Mouse (Mus musculus): Measurements from ENCODE around the gene Tprn. TPM values are rescaled to one million over a fixed set of nuclear protein-coding genes. Genes with fewer than 3 reads are reported as not detected.

The Tprn gene
- total RNA-seq, 1 experiment, result 21.6 TPM

DNA sequence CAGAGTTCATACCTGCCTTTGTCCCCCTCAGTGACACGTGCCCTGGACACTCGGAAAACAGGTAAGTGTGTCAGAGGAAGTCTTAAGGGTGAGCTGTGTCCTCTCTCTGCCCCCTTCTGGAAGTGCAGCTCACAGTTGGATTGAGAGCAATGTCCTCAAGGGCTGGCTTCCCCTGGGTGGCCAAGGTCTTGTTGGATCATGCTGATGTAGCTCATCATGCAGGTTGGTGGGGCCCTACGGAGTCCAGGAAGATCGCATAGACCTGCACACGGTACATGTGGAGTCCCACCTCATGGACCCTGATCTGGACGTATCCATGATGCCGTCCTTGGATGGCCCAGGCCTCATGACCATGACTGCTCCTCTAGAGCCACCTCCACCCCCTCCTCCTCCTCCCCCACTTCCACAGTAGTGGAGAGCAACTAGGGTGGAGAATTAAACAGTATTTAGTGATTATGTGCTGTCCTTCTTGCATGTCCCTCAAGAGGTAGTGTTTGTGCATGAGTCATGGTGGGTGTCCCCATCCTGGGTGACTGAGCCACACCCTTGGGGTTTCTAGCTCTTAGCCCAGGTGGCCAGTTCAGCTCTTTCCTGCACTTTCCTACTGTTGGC, 26.4 kb downstream of the Tprn start:
- TF ChIP-seq HCFC1 (IDR thresholded peaks at IDR 0.05; ENCODE audit: borderline replicate concordance, insufficient read depth, low read length) (no peak), CHD2 (IDR thresholded peaks at IDR 0.05; ENCODE audit: low read depth, low read length) (no peak), MAFK (IDR thresholded peaks at IDR 0.05; ENCODE audit: insufficient read depth, low read depth, low read length) (no peak), ZC3H11A (IDR thresholded peaks at IDR 0.05; ENCODE audit: borderline replicate concordance, low read depth, low read length) (no peak), ZNF384 (IDR thresholded peaks at IDR 0.05; ENCODE audit: low read depth, low read length) (no peak)
- no peak overlapping the region for H3K4me3 ChIP-seq (ENCODE audit: insufficient read depth in 1 of 2, low read depth in 1 of 2, low read length in 2 of 2, poor library complexity in 1 of 2, severe bottlenecking in 1 of 2)
- peaks cover 13% of the 10 kb centered on the region; the same call in 1 of the 2 replicates for H3K36me3 ChIP-seq (ENCODE audit: control insufficient read depth, insufficient read depth, low read length, poor library complexity, severe bottlenecking)
- in situ Hi-C loops (cut with MboI; ENCODE audit: low sequenced_read_pairs in 2 of 2, unreplicated experiment in 2 of 2), result no loop called here
- H3K4me1 ChIP-seq (ENCODE audit: control insufficient read depth in 2 of 2, insufficient read depth in 2 of 2, low read length in 2 of 2, poor library complexity in 1 of 2), result peaks cover 0 to 13% of the 10 kb centered on the region in 2 experiments; a peak in 1 of 4 replicates
- no peak overlapping the region for H3K27ac ChIP-seq (ENCODE audit: insufficient read depth, low read depth, low read length, poor library complexity, severe bottlenecking)
- no peak for DNase-seq (ENCODE audit: low read depth, low spot score)
- no peaks in the 10 kb centered on the region for H3K9me3 ChIP-seq (ENCODE audit: control insufficient read depth, insufficient read depth, low read depth, low read length)
- H3K9ac ChIP-seq (ENCODE audit: insufficient read depth, low read depth, low read length, poor library complexity, severe bottlenecking), result no peak overlapping the region

GRCm38 (mm10) chr2:25289651-25290050, 27.2 kb downstream of the Tprn start, which contains the start of gene Lrrc26:
Gene Lrrc26, plus strand, starts transcription at chr2:25289915.
- DNase-seq (ENCODE audit: low read depth, low spot score), result no peak
- H3K9ac ChIP-seq (ENCODE audit: insufficient read depth, low read depth, low read length, poor library complexity, severe bottlenecking), result peak within 1 kb of the TSS; percentile 18; the same call in 1 of the 2 replicates

GRCm38 (mm10) chr2:25290101-25290815, 27.8 kb downstream of the Tprn start:
- Histone ChIP-seq H3K4me3 (ENCODE audit: insufficient read depth in 1 of 2, low read depth in 1 of 2, low read length in 2 of 2, poor library complexity in 1 of 2, severe bottlenecking in 1 of 2) (peak overlapping the region; percentile 54 to 66), H3K27ac (ENCODE audit: insufficient read depth, low read depth, low read length, poor library complexity, severe bottlenecking) (no peak overlapping the region), H3K9me3 (ENCODE audit: control insufficient read depth, insufficient read depth, low read depth, low read length) (no peaks in the 10 kb centered on the region), H3K36me3 (ENCODE audit: control insufficient read depth, insufficient read depth, low read length, poor library complexity, severe bottlenecking) (peaks cover 2% of the 10 kb centered on the region; the same call in 1 of the 2 replicates), H3K4me1 (ENCODE audit: control insufficient read depth in 2 of 2, insufficient read depth in 2 of 2, low read length in 2 of 2, poor library complexity in 1 of 2) (peaks cover 0 to 13% of the 10 kb centered on the region in 2 experiments; a peak in 1 of 4 replicates), H3K9ac (ENCODE audit: insufficient read depth, low read depth, low read length, poor library complexity, severe bottlenecking) (peak overlapping the region; percentile 18; the same call in 1 of the 2 replicates)
- TF ChIP-seq ZC3H11A (IDR thresholded peaks at IDR 0.05; ENCODE audit: borderline replicate concordance, low read depth, low read length), result no peak
- TF ChIP-seq ZNF384 (IDR thresholded peaks at IDR 0.05; ENCODE audit: low read depth, low read length), result no peak
- no peak for TF ChIP-seq MAFK (IDR thresholded peaks at IDR 0.05; ENCODE audit: insufficient read depth, low read depth, low read length)
- TF ChIP-seq CHD2 (IDR thresholded peaks at IDR 0.05; ENCODE audit: low read depth, low read length), result no peak
- no peak for TF ChIP-seq HCFC1 (IDR thresholded peaks at IDR 0.05; ENCODE audit: borderline replicate concordance, insufficient read depth, low read length)
- in situ Hi-C loops (cut with MboI; ENCODE audit: low sequenced_read_pairs in 2 of 2, unreplicated experiment in 2 of 2), result no loop called here
- no peak for DNase-seq (ENCODE audit: low read depth, low spot score)

More at GRCm38 (mm10) chr2:25289651-25290050, 27.2 kb downstream of the Tprn start, which contains the start of gene Lrrc26:
- H3K4me3 ChIP-seq (ENCODE audit: insufficient read depth in 1 of 2, low read depth in 1 of 2, low read length in 2 of 2, poor library complexity in 1 of 2, severe bottlenecking in 1 of 2), result peak within 1 kb of the TSS; percentile 54 to 66
- TF ChIP-seq ZC3H11A (IDR thresholded peaks at IDR 0.05; ENCODE audit: borderline replicate concordance, low read depth, low read length) (no peak), CHD2 (IDR thresholded peaks at IDR 0.05; ENCODE audit: low read depth, low read length) (no peak), ZNF384 (IDR thresholded peaks at IDR 0.05; ENCODE audit: low read depth, low read length) (no peak), HCFC1 (IDR thresholded peaks at IDR 0.05; ENCODE audit: borderline replicate concordance, insufficient read depth, low read length) (no peak), MAFK (IDR thresholded peaks at IDR 0.05; ENCODE audit: insufficient read depth, low read depth, low read length) (no peak)
- H3K36me3 ChIP-seq (ENCODE audit: control insufficient read depth, insufficient read depth, low read length, poor library complexity, severe bottlenecking), result peaks cover 8% of the 10 kb centered on the region; the same call in 1 of the 2 replicates
- no peaks in the 10 kb centered on the region for H3K9me3 ChIP-seq (ENCODE audit: control insufficient read depth, insufficient read depth, low read depth, low read length)
- peaks cover 0 to 13% of the 10 kb centered on the region in 2 experiments; a peak in 1 of 4 replicates for H3K4me1 ChIP-seq (ENCODE audit: control insufficient read depth in 2 of 2, insufficient read depth in 2 of 2, low read length in 2 of 2, poor library complexity in 1 of 2)
- in situ Hi-C loops (cut with MboI; ENCODE audit: low sequenced_read_pairs in 2 of 2, unreplicated experiment in 2 of 2), result no loop called here
- H3K27ac ChIP-seq (ENCODE audit: insufficient read depth, low read depth, low read length, poor library complexity, severe bottlenecking), result no peak within 1 kb of the TSS

GRCm38 (mm10) chr2:25290816-25291130, 28.4 kb downstream of the Tprn start:
- TF ChIP-seq MAFK (IDR thresholded peaks at IDR 0.05; ENCODE audit: insufficient read depth, low read depth, low read length), result no peak
- TF ChIP-seq ZNF384 (IDR thresholded peaks at IDR 0.05; ENCODE audit: low read depth, low read length), result no peak
- no peak for TF ChIP-seq CHD2 (IDR thresholded peaks at IDR 0.05; ENCODE audit: low read depth, low read length)
- no peak for TF ChIP-seq HCFC1 (IDR thresholded peaks at IDR 0.05; ENCODE audit: borderline replicate concordance, insufficient read depth, low read length)
- peak overlapping the region; percentile 54 to 66 for H3K4me3 ChIP-seq (ENCODE audit: insufficient read depth in 1 of 2, low read depth in 1 of 2, low read length in 2 of 2, poor library complexity in 1 of 2, severe bottlenecking in 1 of 2)

More at GRCm38 (mm10) chr2:25290816-25291130, 28.4 kb downstream of the Tprn start:
- H3K9ac ChIP-seq (ENCODE audit: insufficient read depth, low read depth, low read length, poor library complexity, severe bottlenecking), result 0 out of 2 replicates have a peak overlapping the region, but pooled peaks have one; percentile 18
- no peaks in the 10 kb centered on the region for H3K9me3 ChIP-seq (ENCODE audit: control insufficient read depth, insufficient read depth, low read depth, low read length)
- no peak overlapping the region for H3K27ac ChIP-seq (ENCODE audit: insufficient read depth, low read depth, low read length, poor library complexity, severe bottlenecking)
- in situ Hi-C loops (cut with MboI; ENCODE audit: low sequenced_read_pairs in 2 of 2, unreplicated experiment in 2 of 2), result no loop called here
- no peaks in the 10 kb centered on the region for H3K36me3 ChIP-seq (ENCODE audit: control insufficient read depth, insufficient read depth, low read length, poor library complexity, severe bottlenecking)
- peaks cover 0 to 13% of the 10 kb centered on the region in 2 experiments; a peak in 1 of 4 replicates for H3K4me1 ChIP-seq (ENCODE audit: control insufficient read depth in 2 of 2, insufficient read depth in 2 of 2, low read length in 2 of 2, poor library complexity in 1 of 2)
- DNase-seq (ENCODE audit: low read depth, low spot score), result no peak

Measured in ES-E14 (cell line).